Mouse (Mus musculus): ENCODE measurements around the gene Crkl.

The Crkl gene

DNA sequence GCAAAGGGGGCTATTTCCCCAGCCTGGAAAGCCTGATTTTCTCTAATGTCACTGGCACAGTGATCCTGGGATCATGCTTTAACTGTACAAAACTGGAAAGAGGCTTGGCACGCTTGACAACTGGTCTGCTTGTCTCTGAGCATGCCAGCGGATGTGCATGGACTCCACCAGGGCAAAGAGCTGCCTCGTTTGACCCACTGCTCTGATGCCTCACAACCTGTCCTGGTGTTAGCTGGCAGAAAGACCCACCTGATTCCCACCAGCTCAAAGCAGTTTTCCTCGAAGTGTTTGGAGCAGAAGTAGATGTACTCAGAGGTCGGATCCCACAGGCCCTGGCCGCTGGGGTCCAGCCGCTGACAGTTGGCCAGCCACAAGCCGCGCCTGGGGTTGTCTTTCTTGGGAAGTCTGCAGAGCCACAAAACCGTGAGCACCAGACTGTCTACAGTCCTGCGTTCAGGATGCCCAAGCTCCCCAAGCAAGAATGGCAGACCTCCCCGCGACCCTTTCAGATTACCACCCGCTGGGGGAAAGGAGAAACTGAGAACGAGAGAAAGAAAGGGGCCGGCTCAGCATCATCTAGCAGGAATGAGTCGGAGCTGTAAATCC is 78.3 kb downstream of the Crkl start:
- DNase-seq (ENCODE audit: low spot score): no peak

- DNase-seq (ENCODE audit: low spot score): peak; percentile 98
Measured at GRCm38 (mm10) chr16:17530640-17531288, 79.0 kb downstream of the Crkl start, which contains the start of gene Thap7. Gene Thap7 (minus strand): TSS chr16:17531136.

GRCm38 (mm10) chr16:17532271-17532670 is 80.5 kb downstream of the Crkl start:
- DNase-seq (ENCODE audit: low spot score): peak; percentile 48

DNA sequence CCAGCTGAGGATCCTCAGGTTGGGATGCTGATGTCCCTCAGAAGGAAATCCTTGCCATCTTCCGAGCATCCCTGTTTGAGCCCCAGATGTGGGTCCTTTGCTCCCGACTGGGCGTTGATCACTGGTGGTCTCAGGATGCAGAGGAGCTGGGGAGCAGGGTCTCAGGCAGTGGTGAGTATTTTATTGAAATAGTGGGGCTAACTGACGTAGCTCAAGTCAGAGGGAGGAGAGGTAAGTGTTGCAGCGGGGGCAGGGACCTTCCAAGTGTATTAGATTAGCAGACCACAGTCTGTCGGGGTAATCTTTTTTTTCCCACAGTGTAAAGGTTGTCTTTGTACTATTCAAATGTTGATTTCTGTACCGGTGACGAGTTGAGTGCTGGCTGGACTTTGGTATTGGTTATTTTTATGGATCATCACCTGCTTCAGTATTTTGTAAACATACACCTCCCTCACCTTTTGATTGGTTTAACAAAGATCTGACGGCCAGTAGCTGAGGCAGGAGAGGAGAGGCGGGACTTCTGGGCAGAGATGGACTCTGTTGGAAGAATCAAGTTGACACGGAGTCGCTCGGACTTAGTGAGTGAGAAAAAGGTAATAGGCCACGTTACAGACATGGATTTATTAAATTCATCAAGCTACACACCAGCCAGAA is 81.0 kb downstream of the Crkl start:
- DNase-seq (ENCODE audit: low spot score): no peak

DNA sequence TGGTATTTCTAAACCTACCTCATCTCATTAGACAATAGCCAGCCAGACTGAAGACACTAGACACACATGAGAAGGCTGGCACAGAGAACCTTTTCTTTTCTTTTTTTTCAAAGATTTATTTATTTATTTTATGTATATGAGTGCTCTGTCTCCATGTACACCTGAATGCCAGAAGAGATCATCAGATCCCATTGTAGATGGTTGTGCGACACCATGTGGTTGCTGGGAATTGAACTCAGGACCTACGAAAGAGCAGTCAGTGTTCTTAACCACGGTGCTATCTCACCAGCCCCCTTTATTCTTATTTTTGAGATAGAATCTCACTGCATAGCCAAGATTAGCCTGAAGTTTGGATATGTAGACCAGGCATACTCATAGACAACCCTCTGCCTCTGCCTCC is 84.8 kb downstream of the Crkl start:
- DNase-seq (ENCODE audit: low spot score): no peak
